Mouse (Mus musculus) brain, embryonic 14.5 days (tissue): ENCODE measurements around the gene Art2b. TPM values are rescaled to one million over a fixed set of nuclear protein-coding genes. Genes with fewer than 3 reads are reported as not detected.
A peak's percentile ranks its signal among the peaks of the same experiment; 100 is the strongest.
"Not testable (repeated sequence)": the region's sequence is repeated elsewhere in the genome, so short reads cannot be mapped to it uniquely, and the experiment has no call there.

Source experiments
- DNase-seq: peaks from one replicate; pipeline ENCODE4 v3.0.0-alpha.2; 2011; ENCODE audit warnings: low read depth
- CTCF ChIP-seq: fragments of 200-500 bp; IDR thresholded peaks from 2 replicates; pipeline ENCODE4 v1.5.1; 2012; ENCODE audit warnings: inconsistent platforms, mild to moderate bottlenecking, moderate library complexity, borderline replicate concordance; ENCODE audit not compliant: insufficient read depth, insufficient read length; ENCODE audit errors: extremely low read depth
- POLR2A ChIP-seq: fragments of 200-500 bp; IDR thresholded peaks from 2 replicates; pipeline ENCODE4 v1.6.1; 2012; ENCODE audit warnings: mild to moderate bottlenecking, inconsistent platforms, borderline replicate concordance; ENCODE audit not compliant: poor library complexity, insufficient read depth, insufficient read length, severe bottlenecking; ENCODE audit errors: extremely low read depth
- polyA plus RNA-seq: library from polyadenylated mRNA; depleted of rRNA; stranded (reverse); fragments of >200 nt; gene quantifications from 2 replicates; pipeline ENCODE4 v1.2.3, GENCODE M21; 2012

Art2b gene
- polyA plus RNA-seq, 1 experiment = not detected

GRCm38 (mm10) chr7:101607845-101608244 is 22.4 kb upstream of the Art2b start:
- no peak for DNase-seq
- TF ChIP-seq POLR2A (no peak), CTCF (no peak)

DNA sequence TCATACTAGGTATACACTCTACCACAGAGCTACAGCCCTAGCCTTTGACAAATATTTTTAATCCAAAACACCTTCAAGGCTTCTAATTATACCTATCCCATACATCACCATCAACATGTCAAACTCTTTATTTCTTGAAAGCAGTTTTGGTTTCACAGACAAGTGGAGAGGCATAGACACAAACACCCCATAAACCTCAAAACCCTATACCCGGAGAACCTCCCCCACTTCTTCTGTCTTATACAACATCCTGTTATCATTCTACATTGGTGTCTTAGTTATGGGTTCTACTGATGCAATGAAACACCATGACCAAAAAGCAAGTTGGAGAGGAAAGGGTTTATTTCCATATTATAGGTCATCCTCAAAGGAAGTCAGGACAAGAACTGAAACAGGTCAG is 15.0 kb upstream of the Art2b start:
- no peak for DNase-seq

GRCm38 (mm10) chr7:101598482-101598881 is 13.1 kb upstream of the Art2b start:
- no peak for TF ChIP-seq POLR2A
- no peak for TF ChIP-seq CTCF
- DNase-seq = peak; percentile 72

More for the DNA sequence above, 15.0 kb upstream of the Art2b start:
- no peak for TF ChIP-seq CTCF
- no peak for TF ChIP-seq POLR2A

GRCm38 (mm10) chr7:101594969-101595368 is 9.6 kb upstream of the Art2b start:
- no peak for DNase-seq
- TF ChIP-seq POLR2A = no peak
- no peak for TF ChIP-seq CTCF

- not testable (repeated sequence) for DNase-seq
Measured at GRCm38 (mm10) chr7:101584271-101584670, 1.1 kb downstream of the Art2b start.

- TF ChIP-seq CTCF = no peak
- no peak for TF ChIP-seq POLR2A
- no peak for DNase-seq
Measured at GRCm38 (mm10) chr7:101582012-101582411, 3.4 kb downstream of the Art2b start.

DNA sequence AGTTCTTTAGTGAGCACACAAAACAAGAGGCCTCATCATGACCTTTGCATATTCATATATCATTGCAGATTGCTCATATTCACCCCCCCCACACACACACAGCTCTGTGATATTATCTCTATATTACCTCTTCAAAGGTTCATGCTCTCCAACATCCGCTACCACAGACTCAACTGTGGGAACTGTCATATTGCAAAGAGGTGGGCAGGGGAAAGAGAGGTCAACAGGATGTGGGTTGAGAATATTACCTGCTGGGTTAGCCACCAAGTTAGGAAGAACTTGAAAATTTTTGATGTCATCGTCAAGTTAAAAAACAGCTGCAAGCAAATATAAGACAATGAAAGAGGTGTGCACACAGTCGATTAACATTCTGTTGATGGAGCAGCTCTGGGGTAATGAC is 4.5 kb downstream of the Art2b start:
- DNase-seq = not testable (repeated sequence)

DNA sequence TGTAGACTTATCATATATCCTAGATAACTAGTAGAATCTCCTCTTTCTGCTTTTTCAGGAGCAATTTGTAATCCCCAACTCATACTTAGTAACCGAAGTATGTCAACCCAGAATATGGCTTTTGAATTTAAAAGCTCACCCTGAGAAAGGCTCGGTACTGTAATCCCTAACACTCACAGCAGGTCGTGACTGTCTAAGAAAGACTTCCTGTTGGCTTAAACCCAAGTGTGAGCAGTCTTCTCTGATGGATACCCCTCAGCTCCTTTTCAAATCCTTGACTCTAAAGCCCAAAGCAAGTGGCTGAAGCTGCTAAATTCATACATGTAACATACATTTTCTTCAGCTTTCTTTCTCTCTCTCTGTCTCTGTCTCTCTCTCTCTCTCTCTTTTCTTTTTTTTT is 11.0 kb downstream of the Art2b start:
- no peak for TF ChIP-seq CTCF
- TF ChIP-seq POLR2A = no peak
- DNase-seq = no peak

DNA sequence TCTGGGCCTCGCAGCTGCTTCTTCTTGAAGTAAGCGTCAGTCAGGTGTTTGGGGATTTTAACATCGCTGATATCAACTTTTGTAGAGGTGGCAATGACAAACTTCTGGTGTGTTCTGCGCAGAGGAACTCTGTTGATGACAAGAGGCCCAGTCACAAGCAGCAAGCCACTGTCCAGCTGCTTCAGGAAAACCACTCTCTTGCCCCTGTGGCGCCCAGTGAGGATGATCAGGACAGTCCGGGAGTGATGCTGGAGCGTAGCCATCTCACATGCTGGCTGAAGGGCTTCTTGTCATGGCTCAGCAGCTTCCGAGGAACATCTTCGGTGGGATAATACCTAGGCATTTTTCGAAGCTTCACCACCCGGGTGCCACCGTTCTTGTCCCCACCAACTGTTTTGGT is 11.8 kb downstream of the Art2b start:
- DNase-seq = not testable (repeated sequence)

GRCm38 (mm10) chr7:101564086-101564485 is 21.3 kb downstream of the Art2b start:
- DNase-seq = no peak
- TF ChIP-seq CTCF (no peak), POLR2A (no peak)

GRCm38 (mm10) chr7:101559393-101559792 is 26.0 kb downstream of the Art2b start:
- not testable (repeated sequence) for DNase-seq

- DNase-seq = no peak
- TF ChIP-seq POLR2A (no peak), CTCF (no peak)
Measured at GRCm38 (mm10) chr7:101557391-101557790, 28.0 kb downstream of the Art2b start.

- DNase-seq = not testable (repeated sequence)
Measured at GRCm38 (mm10) chr7:101555473-101555872, 29.9 kb downstream of the Art2b start.

DNA sequence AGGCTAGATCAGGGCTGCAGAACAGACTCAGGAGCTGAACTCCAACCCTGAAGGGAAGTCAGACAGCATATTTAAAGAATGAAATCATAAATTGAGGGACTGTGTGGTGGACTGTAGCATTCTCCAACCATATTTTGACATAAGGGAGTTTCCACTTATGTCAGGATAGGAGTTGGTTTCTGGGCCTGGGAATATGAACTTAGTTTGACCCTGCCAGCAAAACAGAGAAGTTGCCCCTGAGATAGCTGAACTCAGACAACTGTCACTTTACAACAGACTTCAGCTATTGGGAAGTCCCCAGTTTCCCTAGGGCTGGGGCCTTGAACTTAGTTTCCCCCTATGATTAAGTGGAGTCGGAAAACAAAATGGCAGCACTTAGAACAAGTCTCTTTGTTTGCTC is 33.9 kb downstream of the Art2b start:
- no peak for DNase-seq
- TF ChIP-seq CTCF (no peak), POLR2A (no peak)
